Mouse (Mus musculus): ENCODE measurements around the gene Bricd5.

DNA sequence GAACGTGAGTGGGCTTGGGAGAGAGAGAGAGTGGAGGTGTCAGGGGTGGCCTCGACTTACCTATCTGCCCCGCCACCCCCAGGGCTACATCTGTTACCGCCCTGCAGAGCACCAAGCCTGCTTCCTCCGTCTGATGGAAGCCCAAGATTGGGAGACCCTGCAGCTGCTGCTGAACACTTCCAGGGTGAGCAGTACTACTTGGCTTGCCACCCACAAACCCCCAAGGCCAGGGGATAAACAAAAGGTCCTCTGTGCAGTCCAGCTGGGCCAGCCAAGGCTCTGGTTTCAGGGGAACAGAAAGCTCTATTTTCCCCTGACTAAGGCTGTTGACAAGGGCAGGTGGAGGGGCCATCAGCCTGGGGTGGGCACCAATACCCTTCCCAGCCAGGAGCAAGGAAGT is 873 bp downstream of the Bricd5 start:
- TF ChIP-seq CTCF (conservative IDR thresholded peaks at IDR 0.05 in 1 of 2, IDR thresholded peaks at IDR 0.05 in 1 of 2; ENCODE audit: low read depth in 2 of 2, low read length in 2 of 2) (no peak), SMC3 (IDR thresholded peaks at IDR 0.05; ENCODE audit: low read depth, low read length) (no peak), SIN3A (IDR thresholded peaks at IDR 0.05; ENCODE audit: low read length) (no peak), ZC3H11A (IDR thresholded peaks at IDR 0.05; ENCODE audit: low read depth, low read length) (no peak), MAX (IDR thresholded peaks at IDR 0.05; ENCODE audit: low read length) (no peak), ZMIZ1 (IDR thresholded peaks at IDR 0.05; ENCODE audit: low read depth, low read length) (no peak), HCFC1 (IDR thresholded peaks at IDR 0.05; ENCODE audit: low read depth, low read length) (no peak)
